In the genomic region with DNA sequence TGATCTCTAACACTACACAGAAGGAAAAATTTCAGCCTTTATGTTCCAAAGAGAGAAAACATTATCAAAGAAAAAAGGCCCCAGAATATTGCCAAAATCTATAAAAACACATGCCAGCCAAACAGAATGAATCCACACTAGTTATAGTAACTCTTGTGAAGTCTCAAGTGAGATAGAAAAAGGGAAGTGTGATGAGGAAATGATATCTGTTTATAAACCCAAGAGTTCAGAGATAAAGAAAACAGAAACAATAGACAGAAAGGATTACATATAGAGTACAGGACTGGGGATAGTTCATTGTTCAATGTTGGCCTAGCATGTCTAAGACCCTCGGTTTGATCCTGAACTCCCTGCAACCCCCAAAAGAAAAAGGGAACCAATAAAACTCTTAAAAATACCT, we compare ENCODE assay signal across 12 mouse cellular contexts.
"Had no signal": no experiment of that assay in that cellular context is flagged by ENCODE, and none has a peak within 500 bp of the region (broad histone marks: within the 10 kb centered on the region; RNA-seq: fewer than 3 reads in every experiment).

No protein-coding gene starts in this region.

- H3K27me3 ChIP-seq: limb, embryonic 15.5 days; lung, embryonic 15.5 days; midbrain, embryonic 13.5 days had no signal

- H3K36me3 ChIP-seq: limb, embryonic 15.5 days; lung, embryonic 15.5 days; midbrain, embryonic 13.5 days had no signal

- ATAC-seq: inflammation-experienced regulatory T-cells, adult 6 months; intestine, postnatal 0 days; midbrain, embryonic 13.5 days had no signal

- DNase-seq: kidney, adult 8-10 months; kidney, postnatal 36 days; lung, postnatal 14 days; right cerebral cortex, postnatal 14 days had no signal

- H3K4me2 ChIP-seq: limb, embryonic 15.5 days; lung, embryonic 15.5 days; midbrain, embryonic 13.5 days had no signal

- H3K9ac ChIP-seq: limb, embryonic 15.5 days; lung, embryonic 15.5 days; midbrain, embryonic 13.5 days had no signal

- H3K4me1 ChIP-seq: limb, embryonic 15.5 days; lung, embryonic 15.5 days; midbrain, embryonic 13.5 days had no signal

- H3K9me3 ChIP-seq: limb, embryonic 15.5 days; lung, embryonic 15.5 days; midbrain, embryonic 13.5 days had no signal

- H3K4me3 ChIP-seq: left cerebral cortex, adult 2 months; limb, embryonic 15.5 days; lung, embryonic 15.5 days; midbrain, embryonic 13.5 days had no signal

- H3K27ac ChIP-seq: kidney, postnatal 0 days; left cerebral cortex, adult 2 months; limb, embryonic 15.5 days; lung, embryonic 15.5 days; macrophage; midbrain, embryonic 13.5 days had no signal
